Mouse (Mus musculus): ENCODE data around the gene Npy2r.
A peak's percentile ranks its signal among the peaks of the same experiment; 100 is the strongest.

Npy2r gene

DNA sequence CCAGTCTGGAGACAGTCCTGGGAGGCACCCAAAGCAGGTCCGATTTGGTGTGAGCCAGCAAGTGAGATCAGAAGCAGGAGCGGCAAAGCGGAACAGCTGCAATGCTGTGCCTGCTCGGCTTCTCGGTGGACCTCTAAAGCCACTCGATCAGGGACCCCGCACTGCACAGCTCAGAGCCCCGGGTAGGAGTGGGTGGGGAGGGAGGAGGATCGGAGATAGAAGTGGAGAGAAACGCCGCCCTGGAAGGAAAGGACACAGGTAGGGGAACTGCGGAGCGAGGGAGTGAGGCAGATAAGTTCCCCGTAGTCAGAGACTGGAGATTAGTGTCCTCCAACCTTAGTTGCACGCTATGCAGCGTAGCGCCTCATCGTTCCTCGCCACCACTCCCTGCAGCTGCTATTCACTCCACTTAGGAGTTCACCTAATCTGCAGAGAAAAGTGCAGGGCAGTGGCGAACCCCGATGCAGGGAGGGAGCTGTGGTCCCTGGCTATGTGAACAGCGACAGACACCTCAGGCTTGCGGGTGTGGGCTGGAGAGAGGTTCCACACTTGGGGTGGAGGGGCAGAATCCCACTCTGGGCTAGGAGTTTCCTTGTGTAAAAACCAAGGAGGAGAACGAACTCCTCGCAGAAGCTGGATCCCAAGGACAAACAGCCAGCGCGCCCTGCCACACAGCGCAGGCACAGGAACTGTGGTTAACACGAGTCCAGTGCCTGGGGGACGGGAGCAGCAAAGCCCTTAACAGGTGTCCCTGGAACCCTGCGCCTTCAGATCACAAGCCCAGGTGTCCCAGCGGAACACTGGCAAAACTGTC, at the start of gene Npy2r:
Gene Npy2r, minus strand, starts transcription at position 177 of the 814 bp plus-strand sequence.
- peak; percentile 40 for DNase-seq (ENCODE audit: low read depth, low spot score)

GRCm38 (mm10) chr3:82557786-82558185, 9.9 kb upstream of the Npy2r start:
- no peak for DNase-seq (ENCODE audit: low read depth, low spot score)

GRCm38 (mm10) chr3:82556311-82556828, 8.5 kb upstream of the Npy2r start:
- DNase-seq (ENCODE audit: low read depth, low spot score): no peak

DNA sequence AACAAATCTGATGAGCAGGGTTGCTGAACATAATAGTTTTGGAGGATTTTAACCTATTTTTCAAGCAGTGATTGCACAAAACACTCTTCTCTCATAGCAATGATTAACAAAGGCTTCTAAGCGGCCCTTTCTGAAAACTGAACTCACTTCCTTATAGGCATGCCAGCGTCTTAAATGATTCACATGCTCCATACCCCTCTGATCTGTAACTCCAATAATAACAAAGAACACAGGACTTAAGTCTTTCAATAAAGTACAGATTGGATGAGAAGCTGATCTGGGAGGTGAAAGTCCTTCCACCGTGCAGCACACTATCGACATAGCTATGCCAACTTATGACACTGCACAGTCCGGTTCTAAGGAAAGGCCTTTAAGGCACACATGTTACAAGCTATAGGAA, 2.0 kb upstream of the Npy2r start:
- DNase-seq (ENCODE audit: low read depth, low spot score): no peak

DNA sequence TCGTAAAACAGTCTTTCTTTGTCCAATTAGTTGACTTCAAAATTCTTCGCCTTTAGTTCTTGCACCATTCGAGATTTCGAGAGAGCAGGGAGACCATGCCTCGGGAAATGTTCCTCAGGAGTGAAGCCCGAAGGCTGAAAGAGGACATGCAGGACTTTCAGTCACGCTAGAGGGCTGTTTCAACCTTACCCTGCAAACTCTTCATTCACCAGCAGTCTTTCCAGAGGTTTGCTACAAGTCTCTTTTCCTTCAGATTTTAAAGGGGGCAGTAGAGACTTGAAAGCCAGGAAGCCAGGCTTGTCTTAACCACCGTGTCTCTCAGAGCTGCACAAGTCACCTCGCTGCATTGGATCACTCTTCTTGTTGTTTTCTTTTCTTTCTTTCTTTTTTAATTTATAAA, 869 bp upstream of the Npy2r start:
- DNase-seq (ENCODE audit: low read depth, low spot score): peak; percentile 38

DNA sequence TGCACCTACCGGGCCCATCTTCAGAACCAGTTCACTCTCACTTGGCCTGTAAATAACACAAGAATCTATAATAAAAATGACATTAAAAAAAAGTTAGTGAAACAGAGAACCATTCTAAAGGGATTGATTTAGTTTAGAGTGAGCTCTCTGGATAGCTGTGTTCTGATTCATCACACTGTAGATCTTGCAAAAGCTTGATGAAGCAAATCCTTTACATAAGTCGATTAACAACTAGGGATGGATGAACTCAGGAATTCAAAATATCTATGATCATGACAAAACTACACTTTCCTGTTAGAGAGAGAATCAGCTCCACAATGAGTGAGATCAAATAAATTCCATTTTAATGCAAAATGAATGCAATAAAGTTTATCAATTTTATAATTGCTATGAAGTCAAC, 6.4 kb downstream of the Npy2r start:
- no peak for DNase-seq (ENCODE audit: low read depth, low spot score)

- peak; percentile 1 for DNase-seq (ENCODE audit: low read depth, low spot score)
These were observed 7.9 kb downstream of the Npy2r start for GRCm38 (mm10) chr3:82539951-82540350.

DNA sequence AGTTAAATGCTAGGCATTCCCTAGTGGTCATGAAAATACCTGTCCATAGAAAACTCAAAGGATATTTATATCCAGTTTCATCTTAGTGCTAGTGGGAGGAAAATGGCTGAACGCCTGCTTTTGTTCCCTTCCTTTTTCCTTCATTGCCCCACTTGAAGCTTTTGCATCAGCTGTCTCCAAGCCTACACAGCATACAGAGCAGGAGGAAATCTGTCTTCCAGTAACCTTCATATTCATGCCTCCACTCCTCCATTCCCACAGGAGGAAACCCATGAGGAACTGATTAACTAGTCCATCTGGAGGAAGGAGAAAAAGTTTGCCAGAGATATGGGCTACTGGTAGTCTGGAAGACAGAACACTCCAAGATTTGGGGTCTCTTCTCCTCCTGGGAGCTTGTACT, 23.1 kb downstream of the Npy2r start:
- no peak for DNase-seq (ENCODE audit: low read depth, low spot score)

GRCm38 (mm10) chr3:82498006-82498405, 49.9 kb downstream of the Npy2r start:
- no peak for DNase-seq (ENCODE audit: low read depth, low spot score)

All from ZHBTc4 (cell line).